Comparison of ENCODE assay signal across 8 mouse cellular contexts in genomic region chr14:34240263-34240662, GRCm38 (mm10).
"Had no signal": no experiment of that assay in that cellular context is flagged by ENCODE, and none has a peak within 500 bp of the region (broad histone marks: within the 10 kb centered on the region; RNA-seq: fewer than 3 reads in every experiment).

No protein-coding gene starts in this region.

- H3K4me1 ChIP-seq: limb, embryonic 15.5 days; midbrain, embryonic 13.5 days had no signal

- H3K27ac ChIP-seq: limb, embryonic 15.5 days; midbrain, embryonic 13.5 days had no signal

- H3K9me3 ChIP-seq: limb, embryonic 15.5 days; midbrain, embryonic 13.5 days had no signal

- DNase-seq: kidney, adult 2 months; kidney, postnatal 25 days; lung, embryonic 14.5 days; right cerebral cortex, postnatal 14 days; thymus, postnatal 4 days had no signal

- H3K36me3 ChIP-seq: midbrain, embryonic 13.5 days had no signal

- H3K9ac ChIP-seq: limb, embryonic 15.5 days; lung, embryonic 14.5 days; midbrain, embryonic 13.5 days had no signal

- H3K27me3 ChIP-seq: limb, embryonic 15.5 days; midbrain, embryonic 13.5 days had no signal

- ATAC-seq: intestine, embryonic 16.5 days; midbrain, embryonic 13.5 days had no signal

- H3K4me2 ChIP-seq: limb, embryonic 15.5 days; lung, embryonic 14.5 days; midbrain, embryonic 13.5 days had no signal

- H3K4me3 ChIP-seq: limb, embryonic 15.5 days; midbrain, embryonic 13.5 days had no signal
